Mouse (Mus musculus) neutrophil, adult 5-6 weeks (primary cell): ENCODE results near the gene Tdpoz1. TPM values are rescaled to one million over a fixed set of nuclear protein-coding genes. Genes with fewer than 3 reads are reported as not detected.
"Not testable (repeated sequence)": the region's sequence is repeated elsewhere in the genome, so short reads cannot be mapped to it uniquely, and the experiment has no call there.

Experiments used
- ATAC-seq: fragments of 151-379, 151-347 bp; 2 replicates; pipeline ENCODE4 v1.8.0; 2017; ENCODE audit warnings: mild to moderate bottlenecking, moderate TSS enrichment; ENCODE audit not compliant: insufficient number of reproducible peaks, poor library complexity, low FRiP score, severe bottlenecking; ENCODE audit errors: extremely low read depth
- total RNA-seq: library from RNA; stranded (forward); fragments of 200-1000 nt; gene quantifications from 2 replicates; pipeline ENCODE4 v1.2.3, GENCODE M21; 2017

Gene Tdpoz1
- not detected in 2 replicates for total RNA-seq

- ATAC-seq = not testable (repeated sequence)
Observed at GRCm38 (mm10) chr3:93676210-93676609, at the start of gene Tdpoz1. Gene Tdpoz1, minus strand, starts transcription at chr3:93676310.

- ATAC-seq = not testable (repeated sequence)
Observed at GRCm38 (mm10) chr3:93708969-93709637, 33.0 kb upstream of the Tdpoz1 start.

- not testable (repeated sequence) for ATAC-seq
Observed at GRCm38 (mm10) chr3:93692970-93693369, 16.9 kb upstream of the Tdpoz1 start, which contains the start of gene Gm37596. Gene Gm37596, minus strand, starts transcription at chr3:93693070.

- not testable (repeated sequence) for ATAC-seq
Observed at GRCm38 (mm10) chr3:93670805-93671503, 5.2 kb downstream of the Tdpoz1 start.

- no peak for ATAC-seq
Observed at GRCm38 (mm10) chr3:93654260-93654659, 21.9 kb downstream of the Tdpoz1 start.

GRCm38 (mm10) chr3:93652586-93652985 is 23.5 kb downstream of the Tdpoz1 start, which contains the start of gene Tdpoz2:
Gene Tdpoz2, minus strand, starts transcription at chr3:93652686.
- ATAC-seq = no peak

- ATAC-seq = not testable (repeated sequence)
Observed at GRCm38 (mm10) chr3:93630917-93631714, 45.0 kb downstream of the Tdpoz1 start.

Other genes with a start within 250 kb of the Tdpoz1 start
- 0.23 and 0.25 TPM in 2 replicates for gene Tchh, start 234.0 kb downstream of the Tdpoz1 start, total RNA-seq
- gene Tchhl1, start 207.6 kb downstream of the Tdpoz1 start, total RNA-seq = not detected in 2 replicates
- gene S100a11, start 155.8 kb downstream of the Tdpoz1 start, total RNA-seq = 584 and 660 TPM in 2 replicates
- 406 and 416 TPM in 2 replicates for gene S100a10, start 121.2 kb downstream of the Tdpoz1 start, total RNA-seq
- not detected in 2 replicates for gene Tdpoz2, start 23.6 kb downstream of the Tdpoz1 start, total RNA-seq
- gene Gm37596, start 16.8 kb upstream of the Tdpoz1 start, total RNA-seq = not detected in 2 replicates
- not detected in 2 replicates for gene Gm5773, start 96.7 kb upstream of the Tdpoz1 start, total RNA-seq
- not detected in 2 replicates for gene Tdpoz4, start 120.1 kb upstream of the Tdpoz1 start, total RNA-seq
- gene Tdpoz3, start 149.7 kb upstream of the Tdpoz1 start, total RNA-seq = not detected in 2 replicates